Mouse (Mus musculus) naive thymus-derived CD4-positive, alpha-beta T cell, adult 5 months (primary cell): ENCODE measurements around the gene Olfr1087. TPM values are rescaled to one million over a fixed set of nuclear protein-coding genes. Genes with fewer than 3 reads are reported as not detected.

Experiments used
- polyA plus RNA-seq: library from polyadenylated mRNA; unstranded; fragments of 100-300 nt; shearing (Covaris generic); gene quantifications from one replicate; pipeline ENCODE4 v1.2.1, GENCODE M21; 2017

The Olfr1087 gene
- not detected for polyA plus RNA-seq

GRCm38 (mm10) chr2:86698295-86698694, at the start of gene Olfr1087:
TSS of gene Olfr1087 (minus strand) at chr2:86698395.

GRCm38 (mm10) chr2:86733601-86734000, 35.4 kb upstream of the Olfr1087 start, which contains the start of gene Olfr1089:
TSS of gene Olfr1089 (minus strand) at chr2:86733701.

GRCm38 (mm10) chr2:86679992-86680391, 18.2 kb downstream of the Olfr1087 start, which contains the start of gene Olfr1086:
TSS of gene Olfr1086 (minus strand) at chr2:86680092.

GRCm38 (mm10) chr2:86661919-86662318, 36.3 kb downstream of the Olfr1087 start, which contains the start of gene Olfr1085:
TSS of gene Olfr1085 (minus strand) at chr2:86662019.

GRCm38 (mm10) chr2:86639625-86640024, 58.6 kb downstream of the Olfr1087 start, which contains the start of gene Olfr1084:
TSS of gene Olfr1084 (minus strand) at chr2:86639725.

Other genes starting within 250 kb of the Olfr1087 start
- not detected for gene Olfr1065, start 247.8 kb downstream of the Olfr1087 start, polyA plus RNA-seq
- not detected for gene Olfr1066, start 242.1 kb downstream of the Olfr1087 start, polyA plus RNA-seq
- gene Olfr228, start 211.0 kb downstream of the Olfr1087 start, polyA plus RNA-seq: not detected
- not detected for gene Olfr1076, start 189.9 kb downstream of the Olfr1087 start, polyA plus RNA-seq
- gene Olfr1079, start 155.9 kb downstream of the Olfr1087 start, polyA plus RNA-seq: not detected
- not detected for gene Olfr1080, start 140.2 kb downstream of the Olfr1087 start, polyA plus RNA-seq
- gene Olfr1082, start 99.4 kb downstream of the Olfr1087 start, polyA plus RNA-seq: 0.30 TPM
- gene Olfr1084, start 58.7 kb downstream of the Olfr1087 start, polyA plus RNA-seq: not detected
- gene Olfr1085, start 36.4 kb downstream of the Olfr1087 start, polyA plus RNA-seq: not detected
- gene Olfr1086, start 18.3 kb downstream of the Olfr1087 start, polyA plus RNA-seq: 0.37 TPM
- gene Olfr1089, start 35.3 kb upstream of the Olfr1087 start, polyA plus RNA-seq: not detected
- not detected for gene Olfr1090, start 60.6 kb upstream of the Olfr1087 start, polyA plus RNA-seq
- gene Olfr1093, start 84.1 kb upstream of the Olfr1087 start, polyA plus RNA-seq: not detected
- gene Olfr141, start 111.6 kb upstream of the Olfr1087 start, polyA plus RNA-seq: not detected
- not detected for gene Olfr1094, start 126.3 kb upstream of the Olfr1087 start, polyA plus RNA-seq
- gene Olfr1095, start 153.3 kb upstream of the Olfr1087 start, polyA plus RNA-seq: not detected
- gene Gm13723, start 176.4 kb upstream of the Olfr1087 start, polyA plus RNA-seq: not detected
- gene Olfr1097, start 193.8 kb upstream of the Olfr1087 start, polyA plus RNA-seq: not detected
- not detected for gene Olfr1098, start 226.2 kb upstream of the Olfr1087 start, polyA plus RNA-seq